Mouse (Mus musculus) erythroblast, embryonic 14.5 days (primary cell): ENCODE measurements around the gene Gm45623. TPM values are rescaled to one million over a fixed set of nuclear protein-coding genes. Genes with fewer than 3 reads are reported as not detected.

ENCODE experiments used
- H3K27me3 ChIP-seq: 2 replicates; pipeline ENCODE4 v1.6.1; 2012; ENCODE audit warnings: inconsistent platforms; ENCODE audit not compliant: control insufficient read depth
- H3K36me3 ChIP-seq: 2 replicates; pipeline ENCODE4 v1.6.1; 2012; ENCODE audit warnings: mild to moderate bottlenecking, inconsistent platforms; ENCODE audit not compliant: control insufficient read depth
- H3K4me1 ChIP-seq: 2 replicates; pipeline ENCODE4 v1.6.1; 2012; ENCODE audit warnings: inconsistent platforms; ENCODE audit not compliant: control insufficient read depth
- H3K4me3 ChIP-seq: replicated peaks from 2 replicates; pipeline ENCODE3; 2012; ENCODE audit warnings: moderate library complexity, mild to moderate bottlenecking, inconsistent platforms
- H3K9me3 ChIP-seq: 2 replicates; pipeline ENCODE4 v1.6.1; 2012; ENCODE audit warnings: low read length, inconsistent platforms, mixed read lengths; ENCODE audit not compliant: control insufficient read depth
- GATA1 ChIP-seq: IDR thresholded peaks from 2 replicates; pipeline ENCODE4 v1.6.1; 2012; ENCODE audit warnings: low read length, inconsistent platforms, mixed read lengths
- TAL1 ChIP-seq: IDR thresholded peaks from 3 replicates; pipeline ENCODE4 v1.6.1; 2012; ENCODE audit warnings: low read length, inconsistent platforms, mixed read lengths
- polyA plus RNA-seq: library from polyadenylated mRNA; stranded (reverse); fragments of >175 nt; gene quantifications from 2 replicates; pipeline ENCODE4 v1.2.3, GENCODE M21; 2012

Gm45623 gene
- polyA plus RNA-seq, 1 experiment: not detected

GRCm38 (mm10) chr13:56707606-56708005 is 46.0 kb downstream of the Gm45623 start:
- H3K27me3 ChIP-seq: no peaks in the 10 kb centered on the region
- no peaks in the 10 kb centered on the region for H3K9me3 ChIP-seq
- no peak for TF ChIP-seq TAL1
- no peak for TF ChIP-seq GATA1
- H3K36me3 ChIP-seq: peaks cover 8% of the 10 kb centered on the region
- peaks cover 21% of the 10 kb centered on the region for H3K4me1 ChIP-seq
- no peak overlapping the region for H3K4me3 ChIP-seq

DNA sequence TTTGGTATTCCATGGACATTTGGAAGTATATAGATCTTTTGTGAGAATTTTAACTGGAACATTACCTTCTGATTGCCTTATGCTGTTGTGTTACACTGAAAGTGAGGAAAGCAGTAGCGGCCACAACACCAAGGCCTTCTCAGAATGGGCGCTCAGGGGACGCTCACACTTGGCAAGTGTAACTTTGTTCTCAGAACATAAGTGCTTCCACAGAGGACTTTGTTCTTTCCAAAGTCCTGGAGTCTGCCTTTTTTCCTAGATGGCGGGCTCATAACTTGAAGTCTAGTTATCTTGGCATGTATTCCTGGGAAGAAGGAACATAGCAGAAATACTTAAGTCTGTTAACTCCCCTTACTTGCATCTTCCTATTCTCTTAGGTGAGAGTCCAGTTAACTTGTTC is 46.5 kb downstream of the Gm45623 start:
- TF ChIP-seq TAL1: no peak
- no peak for TF ChIP-seq GATA1
- Histone ChIP-seq H3K4me3 (no peak overlapping the region), H3K4me1 (peaks cover 24% of the 10 kb centered on the region), H3K9me3 (no peaks in the 10 kb centered on the region), H3K36me3 (peaks cover 6% of the 10 kb centered on the region), H3K27me3 (no peaks in the 10 kb centered on the region)

- H3K9me3 ChIP-seq: 0 out of 2 replicates have a peak, but pooled peaks cover 1% of the 10 kb centered on the region
- peaks cover 5% of the 10 kb centered on the region for H3K36me3 ChIP-seq
- peaks cover 21% of the 10 kb centered on the region for H3K4me1 ChIP-seq
- H3K4me3 ChIP-seq: no peak overlapping the region
- TF ChIP-seq TAL1: no peak
- TF ChIP-seq GATA1: no peak
- no peaks in the 10 kb centered on the region for H3K27me3 ChIP-seq
These were observed 49.0 kb downstream of the Gm45623 start for GRCm38 (mm10) chr13:56704596-56704995.

DNA sequence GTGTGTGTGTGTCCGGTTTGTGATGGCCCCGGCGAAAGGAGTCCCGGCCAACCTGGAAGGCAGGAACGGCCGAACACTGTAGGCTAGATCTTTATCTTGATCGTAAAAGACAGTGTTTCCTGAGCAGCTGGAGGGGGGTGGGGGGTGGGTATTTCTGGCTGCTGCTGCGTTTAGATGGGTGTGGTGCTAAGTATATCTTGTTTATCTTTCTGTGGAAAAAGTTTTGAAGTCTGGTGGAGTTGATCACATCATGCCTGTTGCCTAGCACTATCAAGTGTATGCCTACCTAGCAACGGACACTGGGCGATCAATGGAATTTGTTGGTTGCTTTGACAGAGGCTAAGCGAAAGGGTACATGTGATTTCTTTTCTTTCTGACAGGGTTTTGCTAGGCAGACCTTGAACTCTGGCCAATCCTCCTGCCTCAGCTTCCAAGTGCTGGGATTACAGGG is 49.7 kb downstream of the Gm45623 start:
- no peaks in the 10 kb centered on the region for H3K27me3 ChIP-seq
- peaks cover 21% of the 10 kb centered on the region for H3K4me1 ChIP-seq
- H3K4me3 ChIP-seq: peak overlapping the region; percentile 72
- peaks cover 5% of the 10 kb centered on the region for H3K36me3 ChIP-seq
- TF ChIP-seq TAL1 (no peak), GATA1 (no peak)
- H3K9me3 ChIP-seq: 0 out of 2 replicates have a peak, but pooled peaks cover 2% of the 10 kb centered on the region

DNA sequence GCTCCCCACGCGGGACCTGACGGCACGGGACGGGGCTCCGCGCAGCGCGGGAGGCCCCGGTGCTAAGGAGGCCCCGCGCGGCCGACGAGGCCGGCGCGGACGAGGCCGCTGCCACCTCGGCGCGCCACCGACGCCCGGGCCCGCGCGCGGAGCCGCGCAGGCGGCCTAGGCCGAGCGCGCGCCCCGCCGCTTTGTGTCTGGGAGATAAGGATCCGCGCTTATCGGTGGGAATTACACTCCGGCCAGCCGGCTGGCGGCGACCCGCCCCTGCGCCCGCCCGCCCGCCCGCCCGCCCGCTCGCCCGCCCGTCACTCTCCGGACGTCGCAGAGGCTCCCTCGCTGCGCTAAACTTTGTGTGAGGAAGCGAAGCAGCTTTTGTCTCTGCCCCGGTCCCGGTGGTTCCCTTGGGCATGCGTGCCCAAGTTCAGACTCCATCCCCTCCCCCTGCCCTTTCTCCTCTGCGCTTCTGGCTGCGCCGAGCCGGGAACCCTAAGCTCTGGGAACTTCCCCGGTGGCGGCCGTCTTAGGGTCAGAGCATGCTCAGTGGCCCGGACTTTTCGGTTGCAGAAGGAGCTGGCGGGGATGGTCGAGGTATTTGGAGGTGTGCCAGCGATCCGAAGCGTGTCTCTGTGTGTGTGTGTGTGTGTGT is 50.3 kb downstream of the Gm45623 start:
- Histone ChIP-seq H3K4me1 (peaks cover 21% of the 10 kb centered on the region), H3K36me3 (peaks cover 5% of the 10 kb centered on the region), H3K9me3 (0 out of 2 replicates have a peak, but pooled peaks cover 2% of the 10 kb centered on the region), H3K4me3 (peak overlapping the region; percentile 72), H3K27me3 (no peaks in the 10 kb centered on the region)
- TF ChIP-seq GATA1 (no peak), TAL1 (no peak)

GRCm38 (mm10) chr13:56702469-56703221 is 51.0 kb downstream of the Gm45623 start, which contains the start of gene Smad5:
Gene Smad5, plus strand, starts transcription at chr13:56703010.
- H3K4me3 ChIP-seq: peak within 1 kb of the TSS; percentile 72
- 0 out of 2 replicates have a peak, but pooled peaks cover 2% of the 10 kb centered on the region for H3K9me3 ChIP-seq
- peaks cover 21% of the 10 kb centered on the region for H3K4me1 ChIP-seq
- peaks cover 5% of the 10 kb centered on the region for H3K36me3 ChIP-seq
- TF ChIP-seq TAL1 (no peak), GATA1 (no peak)
- H3K27me3 ChIP-seq: no peaks in the 10 kb centered on the region

Other genes with a start within 250 kb of the Gm45623 start
- 0.01 TPM in 1 of 2 replicates, not detected in the other for gene Fbxl21, start 231.4 kb downstream of the Gm45623 start, polyA plus RNA-seq
- gene Lect2, start 205.3 kb downstream of the Gm45623 start, polyA plus RNA-seq: 0.06 TPM in 1 of 2 replicates, not detected in the other
- 0.13 and 0.18 TPM in 2 replicates for gene Tgfbi, start 144.3 kb downstream of the Gm45623 start, polyA plus RNA-seq
- 0.01 TPM in 1 of 2 replicates, not detected in the other for gene Smad5, start 50.8 kb downstream of the Gm45623 start, polyA plus RNA-seq
- gene Trpc7, start 142.2 kb upstream of the Gm45623 start, polyA plus RNA-seq: not detected in 2 replicates